Mouse (Mus musculus) embryonic fibroblast, embryonic 13.5 days (primary cell): ENCODE results near the gene Negr1.

Experiments
- CTCF ChIP-seq: IDR thresholded peaks from 2 replicates; pipeline ENCODE4 v1.5.1; 2011; ENCODE audit warnings: mild to moderate bottlenecking, control low read depth, low read length, moderate library complexity, borderline replicate concordance; ENCODE audit not compliant: insufficient read depth
- POLR2A ChIP-seq: IDR thresholded peaks from 2 replicates; pipeline ENCODE4 v1.6.1; 2011; ENCODE audit warnings: low read depth, mild to moderate bottlenecking, control low read depth, low read length, moderate library complexity

DNA sequence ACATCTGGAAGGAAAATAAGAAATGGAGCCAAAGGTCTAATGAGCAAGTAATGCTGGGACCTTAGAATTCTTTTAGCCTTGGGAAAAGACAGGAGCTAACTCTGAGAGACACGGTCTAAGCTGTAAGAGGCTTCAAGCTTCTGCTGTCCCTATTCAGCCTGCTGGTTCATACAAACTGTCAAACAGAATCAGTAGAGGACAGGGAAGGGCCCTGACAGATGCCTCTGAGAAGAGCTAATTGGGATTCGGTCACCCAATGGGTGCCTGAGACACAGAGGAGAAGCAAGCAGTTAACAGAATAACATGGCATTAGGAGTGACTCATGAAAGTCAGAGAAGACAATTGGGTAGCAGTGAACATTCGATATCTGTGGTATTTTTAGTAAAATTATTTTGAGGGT lies 86.8 kb downstream of the Negr1 start:
- TF ChIP-seq POLR2A = no peak
- no peak for TF ChIP-seq CTCF
